Mouse (Mus musculus): ENCODE results near the gene Gstm3.

DNA sequence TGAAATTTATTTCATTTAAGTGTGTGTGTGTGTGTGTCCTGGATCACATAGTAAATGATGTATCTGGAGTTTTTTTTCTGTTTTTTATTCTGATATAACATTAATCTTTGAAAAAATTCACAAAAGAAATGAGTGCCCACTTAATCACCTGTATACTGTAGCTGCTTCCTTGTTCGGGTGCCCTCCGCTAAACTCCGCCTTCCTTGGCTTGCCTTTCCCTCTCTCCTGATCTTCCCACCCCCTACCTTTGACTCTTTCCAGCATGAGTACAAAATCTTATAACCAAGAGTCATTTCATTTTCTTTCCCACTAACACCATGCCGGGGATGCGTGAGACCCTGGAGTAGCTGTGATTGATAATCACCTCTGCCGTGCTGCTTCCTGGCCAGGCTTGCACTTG is 37.0 kb downstream of the Gstm3 start:
- TF ChIP-seq POLR2A (IDR thresholded peaks at IDR 0.05; ENCODE audit: extremely low read depth, insufficient read depth, low read length) (no peak), CTCF (IDR thresholded peaks at IDR 0.05; ENCODE audit: extremely low read depth, insufficient read depth, low read length) (no peak)

Data from cortical plate, adult 2 months (tissue).